Mouse (Mus musculus) heart, adult 2 months (tissue): Measurements from ENCODE around the gene Apobec1. TPM values are rescaled to one million over a fixed set of nuclear protein-coding genes. Genes with fewer than 3 reads are reported as not detected.

Source experiments
- DNase-seq, 2 experiments: peaks; one replicate each; pipeline ENCODE4 v3.0.0; 2021
- H3K27ac ChIP-seq: fragments of 200-600 bp; 2 replicates; pipeline ENCODE4 v1.8.1; 2022
- H3K27me3 ChIP-seq: fragments of 200-500 bp; 2 replicates; pipeline ENCODE4 v1.6.1; 2012; ENCODE audit warnings: mild to moderate bottlenecking, low read length, inconsistent platforms, mixed read lengths; ENCODE audit not compliant: control insufficient read depth, insufficient read depth
- H3K36me3 ChIP-seq: fragments of 200-500 bp; 2 replicates; pipeline ENCODE4 v1.6.1; 2012; ENCODE audit warnings: low read length, inconsistent platforms; ENCODE audit not compliant: control insufficient read depth, insufficient read depth
- H3K4me1 ChIP-seq: fragments of 200-500 bp; 2 replicates; pipeline ENCODE4 v1.6.1; 2011; ENCODE audit warnings: low read length; ENCODE audit not compliant: control insufficient read depth, insufficient read depth
- H3K4me3 ChIP-seq: fragments of 200-600 bp; 2 replicates; pipeline ENCODE4 v1.8.1; 2022
- H3K79me2 ChIP-seq: fragments of 200-500 bp; replicated peaks from 2 replicates; pipeline ENCODE4 v1.6.1; 2012; ENCODE audit warnings: mild to moderate bottlenecking, inconsistent platforms, low read length, moderate library complexity, mixed read lengths; ENCODE audit not compliant: control insufficient read depth, insufficient read depth
- H3K9ac ChIP-seq: fragments of 200-500 bp; 2 replicates; pipeline ENCODE4 v1.6.1; 2012; ENCODE audit warnings: low read depth, mild to moderate bottlenecking, control low read depth, inconsistent platforms, low read length, mixed read lengths
- CTCF ChIP-seq: fragments of 200-600 bp; IDR thresholded peaks from 2 replicates; pipeline ENCODE4 v1.8.1; 2022; ENCODE audit warnings: antibody characterized with exemption, mild to moderate bottlenecking, moderate library complexity
- EP300 ChIP-seq: fragments of 200-500 bp; IDR thresholded peaks from 2 replicates; pipeline ENCODE4 v1.6.1; 2011; ENCODE audit warnings: low read depth, low read length, control low read depth; ENCODE audit not compliant: insufficient read depth
- POLR2A ChIP-seq: fragments of 200-500 bp; IDR thresholded peaks from 2 replicates; pipeline ENCODE4 v1.6.1; 2011; ENCODE audit warnings: mild to moderate bottlenecking, low read depth, low read length, control low read depth; ENCODE audit not compliant: insufficient read depth
- WGBS: fragments of 180-500 bp; shearing (Covaris S2); methylation state at CpG from one replicate; pipeline ENCODE4 v1.1.7; 2018; 5-methylcytosine and 5-hydroxymethylcytosine counted together
- intact Hi-C: fragments of 180-260 bp; cut with DNase I; formaldehyde crosslinking; loops from one replicate; pipeline ENCODE4 v1.15.1; 2025
- polyA plus RNA-seq: library from polyadenylated mRNA; depleted of rRNA; stranded (reverse); fragments of >200 nt; gene quantifications from 2 replicates; pipeline ENCODE4 v1.2.3, GENCODE M21; 2012
- total RNA-seq, 2 experiments: library from RNA; stranded (reverse); gene quantifications; 2 replicates each; pipeline ENCODE4 v1.2.3; 2021

The Apobec1 gene
- total and polyA plus RNA-seq, 3 experiments: 4.8 to 9.8 (median 6.1) TPM

DNA sequence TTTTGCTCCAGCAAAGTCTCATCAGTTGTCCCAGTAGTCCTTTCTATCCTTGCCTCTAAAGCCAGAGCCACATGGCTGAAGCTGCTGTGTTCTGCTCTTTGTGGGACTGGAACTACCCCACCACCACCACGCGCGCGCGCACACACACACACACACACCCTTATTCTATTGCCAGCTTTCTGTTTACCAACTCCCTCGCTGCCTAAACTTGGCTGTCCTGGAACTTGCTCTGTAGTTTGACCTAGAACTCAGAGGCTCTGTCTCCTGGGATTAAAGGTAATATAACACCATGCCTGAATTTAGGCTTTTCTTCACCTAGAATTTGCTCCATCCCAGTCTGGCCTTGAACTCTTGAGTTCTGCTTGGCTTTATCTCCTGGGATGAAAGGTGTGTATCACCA, 18.8 kb upstream of the Apobec1 start:
- H3K4me3 ChIP-seq: no peak overlapping the region
- H3K9ac ChIP-seq: no peak overlapping the region
- no peak overlapping the region for H3K27ac ChIP-seq
- TF ChIP-seq EP300 (no peak), CTCF (no peak), POLR2A (no peak)
- H3K79me2 ChIP-seq: no peaks in the 10 kb centered on the region
- no peaks in the 10 kb centered on the region for H3K36me3 ChIP-seq
- DNase-seq: no peak
- no peaks in the 10 kb centered on the region for H3K27me3 ChIP-seq
- whole genome bisulfite sequencing: 92% methylated on average over 6 of the region's 6 CpGs
- intact Hi-C loops: no loop called here
- no peaks in the 10 kb centered on the region for H3K4me1 ChIP-seq

DNA sequence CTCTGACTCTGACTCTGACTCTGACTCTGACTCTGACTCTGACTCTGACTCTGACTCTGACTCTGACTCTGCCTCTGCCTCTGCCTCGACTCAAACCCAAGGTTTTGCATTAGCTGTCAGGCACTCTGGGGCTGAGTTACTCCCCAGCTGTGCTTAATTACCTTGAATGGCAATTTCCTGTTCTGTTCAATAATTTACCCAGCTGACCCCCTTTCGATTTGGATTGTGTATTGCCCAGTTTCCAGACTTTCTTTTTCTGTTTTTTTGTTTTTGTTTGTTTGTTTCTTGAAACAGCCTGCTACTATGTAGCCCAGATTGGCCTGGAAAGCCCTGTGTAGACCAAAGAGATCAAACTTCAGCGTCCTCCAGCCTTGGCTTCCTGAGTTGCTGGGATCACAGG, 13.8 kb upstream of the Apobec1 start:
- H3K36me3 ChIP-seq: no peaks in the 10 kb centered on the region
- H3K27ac ChIP-seq: no peak overlapping the region
- intact Hi-C loops: no loop called here
- no peaks in the 10 kb centered on the region for H3K79me2 ChIP-seq
- TF ChIP-seq POLR2A: no peak
- TF ChIP-seq EP300: no peak
- no peak for TF ChIP-seq CTCF
- H3K4me3 ChIP-seq: no peak overlapping the region
- no peaks in the 10 kb centered on the region for H3K27me3 ChIP-seq
- no peak for DNase-seq
- 67% methylated on average over 3 of the region's 3 CpGs for WGBS
- no peak overlapping the region for H3K9ac ChIP-seq
- no peaks in the 10 kb centered on the region for H3K4me1 ChIP-seq

DNA sequence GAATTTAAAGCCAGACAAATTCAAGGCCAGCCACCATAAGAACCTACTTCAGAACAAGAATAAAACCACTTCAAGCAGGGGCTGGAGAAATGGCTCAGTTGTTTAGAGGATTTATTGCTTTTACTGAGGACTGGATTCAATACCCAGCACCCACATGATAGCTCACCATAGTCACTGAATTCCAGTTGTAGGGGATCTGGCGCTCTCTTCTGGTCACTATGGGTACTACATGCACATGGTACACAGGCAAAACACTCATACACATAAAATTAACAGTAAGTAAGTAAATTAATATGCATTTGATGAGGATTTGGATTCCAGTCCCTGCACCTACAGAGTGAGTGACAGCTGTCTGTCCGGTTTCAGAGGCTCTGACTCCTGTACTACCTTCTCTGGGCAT, 11.8 kb upstream of the Apobec1 start:
- Histone ChIP-seq H3K4me1 (no peaks in the 10 kb centered on the region), H3K9ac (no peak overlapping the region), H3K36me3 (no peaks in the 10 kb centered on the region), H3K79me2 (no peaks in the 10 kb centered on the region), H3K27me3 (no peaks in the 10 kb centered on the region), H3K4me3 (no peak overlapping the region), H3K27ac (no peak overlapping the region)
- no peak for DNase-seq
- TF ChIP-seq CTCF (peak; percentile 65), POLR2A (no peak)
- 58% methylated on average over 2 of the region's 2 CpGs for WGBS
- intact Hi-C loops: no loop called here

DNA sequence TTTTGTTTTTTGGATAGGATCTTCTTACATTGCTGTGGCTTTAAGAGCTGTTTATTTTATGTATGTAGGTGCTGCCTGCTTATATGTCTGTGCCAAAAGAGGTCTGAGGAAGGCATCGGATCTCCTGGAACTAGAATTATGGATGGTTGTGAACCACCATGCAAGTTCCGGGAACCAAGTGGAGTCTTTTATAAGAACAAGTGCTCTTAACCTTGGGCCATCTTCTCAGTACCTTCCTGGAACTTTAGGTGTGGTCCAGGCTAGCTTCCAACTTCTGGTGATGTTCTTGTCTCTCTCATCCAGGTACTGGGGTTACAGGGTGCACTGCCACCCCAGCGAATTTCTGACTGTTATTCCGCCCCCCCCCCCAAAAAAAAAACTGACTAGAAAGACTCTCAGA, 10.2 kb upstream of the Apobec1 start:
- TF ChIP-seq POLR2A: no peak
- TF ChIP-seq EP300: no peak
- TF ChIP-seq CTCF: no peak
- no peaks in the 10 kb centered on the region for H3K79me2 ChIP-seq
- no peak for DNase-seq
- H3K36me3 ChIP-seq: no peaks in the 10 kb centered on the region
- H3K4me1 ChIP-seq: no peaks in the 10 kb centered on the region
- H3K9ac ChIP-seq: no peak overlapping the region
- no peak overlapping the region for H3K27ac ChIP-seq
- no peaks in the 10 kb centered on the region for H3K27me3 ChIP-seq
- no peak overlapping the region for H3K4me3 ChIP-seq
- intact Hi-C loops: no loop called here
- 75% methylated on average over 4 of the region's 4 CpGs for WGBS

- TF ChIP-seq CTCF (no peak), EP300 (no peak), POLR2A (no peak)
- intact Hi-C loops: no loop called here
- WGBS: 21% methylated on average over 14 of the region's 14 CpGs
- no peak for DNase-seq
- Histone ChIP-seq H3K79me2 (no peaks in the 10 kb centered on the region), H3K27ac (no peak within 1 kb of the TSS), H3K27me3 (no peaks in the 10 kb centered on the region), H3K4me1 (no peaks in the 10 kb centered on the region), H3K9ac (no peak within 1 kb of the TSS), H3K36me3 (no peaks in the 10 kb centered on the region), H3K4me3 (no peak within 1 kb of the TSS)
Measured at GRCm38 (mm10) chr6:122609771-122610170, 7.5 kb upstream of the Apobec1 start, which contains the start of gene Gdf3. Gene Gdf3 (minus strand): TSS chr6:122610087.

GRCm38 (mm10) chr6:122609377-122609728, 7.1 kb upstream of the Apobec1 start:
- no peaks in the 10 kb centered on the region for H3K79me2 ChIP-seq
- no peak overlapping the region for H3K4me3 ChIP-seq
- no peaks in the 10 kb centered on the region for H3K36me3 ChIP-seq
- WGBS: 26% methylated on average over 9 of the region's 9 CpGs
- intact Hi-C loops: no loop called here
- no peaks in the 10 kb centered on the region for H3K4me1 ChIP-seq
- no peak for DNase-seq
- no peak for TF ChIP-seq POLR2A
- no peak for TF ChIP-seq EP300
- TF ChIP-seq CTCF: no peak
- no peaks in the 10 kb centered on the region for H3K27me3 ChIP-seq
- H3K9ac ChIP-seq: no peak overlapping the region
- H3K27ac ChIP-seq: no peak overlapping the region
